Mouse (Mus musculus): ENCODE results near the gene Nkx2-5. TPM values are rescaled to one million over a fixed set of nuclear protein-coding genes. Genes with fewer than 3 reads are reported as not detected.

Gene Nkx2-5
- polyA plus RNA-seq (2012; fragmentation: generic; extraction: Trizol), result 2.2 TPM
- long read RNA-seq, experiment 1, partial matches to known transcripts, result 0 of 2 reads
- long read RNA-seq, experiment 1, other reads (novel, unspliced or antisense), result 0 of 2 reads
- long read RNA-seq, experiment 2, partial matches to known transcripts, result 0 of 1 reads
- long read RNA-seq, experiment 2, other reads (novel, unspliced or antisense), result 0 of 1 reads

DNA sequence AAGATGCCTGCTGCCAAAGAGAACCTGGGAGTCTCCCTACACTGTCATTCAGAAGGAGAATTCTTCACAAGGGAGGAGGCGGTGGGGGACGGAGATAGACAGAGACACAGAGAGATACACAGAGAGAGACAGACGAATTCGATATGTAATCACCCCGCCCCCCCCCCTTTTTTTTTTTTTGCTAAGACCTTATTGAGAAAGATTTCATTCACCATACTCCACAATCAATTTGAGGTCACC, at the start of gene Nkx2-5:
TSS of gene Nkx2-5 (minus strand) at position 101 of the 240 bp plus-strand sequence.
- Histone ChIP-seq H3ac (ENCODE audit: control insufficient read depth, insufficient read length, low read depth) (no peak within 1 kb of the TSS), H3K4me3 (ENCODE audit: insufficient read depth, poor library complexity, severe bottlenecking) (no peak within 1 kb of the TSS), H3K27me3 (ENCODE audit: control insufficient read depth, insufficient read depth, insufficient read length) (peaks cover 70% of the 10 kb centered on the region), H3K36me3 (ENCODE audit: control insufficient read depth, insufficient read depth) (no peaks in the 10 kb centered on the region), H3K79me3 (ENCODE audit: low read depth) (no peaks in the 10 kb centered on the region), H3K79me2 (ENCODE audit: control insufficient read depth, insufficient read depth) (no peaks in the 10 kb centered on the region)
- no peak for TF ChIP-seq CEBPB (IDR thresholded peaks at IDR 0.05; ENCODE audit: low read depth)

DNA sequence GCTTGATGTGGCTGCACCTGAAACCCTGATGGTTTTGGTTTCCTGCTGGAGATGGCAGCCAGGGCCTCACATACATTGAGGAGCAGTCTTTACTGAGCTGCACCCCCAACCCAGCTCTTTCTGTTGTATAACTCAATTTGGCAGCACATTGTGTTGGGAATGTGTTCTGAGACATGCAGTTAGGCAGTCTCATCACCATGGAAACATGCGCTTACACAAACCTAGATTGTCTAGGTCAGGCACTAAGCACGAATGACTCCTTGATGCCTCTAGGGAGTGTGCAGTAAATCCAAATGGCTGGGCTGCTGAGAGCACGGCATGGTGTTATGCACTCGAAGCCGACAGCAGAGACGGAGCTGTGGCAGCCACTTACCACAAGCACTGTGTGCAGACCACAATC, 49.5 kb upstream of the Nkx2-5 start:
- TF ChIP-seq CTCF (IDR thresholded peaks at IDR 0.05; ENCODE audit: control insufficient read depth, insufficient read depth, insufficient read length) (no peak), MYOD1 (IDR thresholded peaks at IDR 0.05; ENCODE audit: control insufficient read depth, insufficient read length, low read depth) (no peak), MYOG (IDR thresholded peaks at IDR 0.05; ENCODE audit: control insufficient read depth, extremely low read depth, insufficient read length) (no peak), MAX (IDR thresholded peaks at IDR 0.05) (no peak), USF1 (IDR thresholded peaks at IDR 0.05; ENCODE audit: low read depth) (no peak), CEBPB (IDR thresholded peaks at IDR 0.05; ENCODE audit: low read depth) (no peak), FOSL1 (IDR thresholded peaks at IDR 0.05; ENCODE audit: insufficient read depth, low read length, poor library complexity, severe bottlenecking) (no peak)
- Histone ChIP-seq H3K36me3 (ENCODE audit: control insufficient read depth, insufficient read depth) (no peaks in the 10 kb centered on the region), H3K27me3 (ENCODE audit: control insufficient read depth, insufficient read depth, insufficient read length) (peaks cover 9% of the 10 kb centered on the region), H3K79me3 (ENCODE audit: low read depth) (no peaks in the 10 kb centered on the region), H3K4me3 (ENCODE audit: insufficient read depth, poor library complexity, severe bottlenecking) (no peak overlapping the region), H3ac (ENCODE audit: control insufficient read depth, insufficient read length, low read depth) (no peak overlapping the region), H3K79me2 (ENCODE audit: control insufficient read depth, insufficient read depth) (no peaks in the 10 kb centered on the region)

DNA sequence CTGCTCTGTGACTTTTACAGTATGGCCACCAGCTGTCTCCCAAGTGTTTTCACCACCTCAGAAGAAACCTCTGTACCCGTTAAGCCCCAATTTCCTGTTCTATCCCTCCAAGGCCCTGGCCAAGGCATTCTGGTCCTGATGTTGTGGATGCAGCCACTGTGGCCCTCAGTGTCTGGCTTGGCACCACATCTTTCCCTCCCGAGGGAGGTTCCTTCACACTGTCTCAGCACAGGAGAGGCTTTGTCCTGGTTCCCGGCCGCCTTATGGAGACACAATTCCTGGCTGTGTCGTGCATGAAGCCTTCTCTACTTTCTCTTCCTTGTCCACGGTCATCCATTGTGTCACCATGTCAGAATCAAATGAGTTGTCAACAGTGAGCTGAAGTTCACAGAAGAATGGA, 48.7 kb upstream of the Nkx2-5 start:
- H3K36me3 ChIP-seq (ENCODE audit: control insufficient read depth, insufficient read depth), result no peaks in the 10 kb centered on the region
- peaks cover 9% of the 10 kb centered on the region for H3K27me3 ChIP-seq (ENCODE audit: control insufficient read depth, insufficient read depth, insufficient read length)
- TF ChIP-seq MAX (IDR thresholded peaks at IDR 0.05) (no peak), MYOG (IDR thresholded peaks at IDR 0.05; ENCODE audit: control insufficient read depth, extremely low read depth, insufficient read length) (no peak), FOSL1 (IDR thresholded peaks at IDR 0.05; ENCODE audit: insufficient read depth, low read length, poor library complexity, severe bottlenecking) (no peak), MYOD1 (IDR thresholded peaks at IDR 0.05; ENCODE audit: control insufficient read depth, insufficient read length, low read depth) (no peak), CEBPB (IDR thresholded peaks at IDR 0.05; ENCODE audit: low read depth) (no peak), CTCF (IDR thresholded peaks at IDR 0.05; ENCODE audit: control insufficient read depth, insufficient read depth, insufficient read length) (no peak), USF1 (IDR thresholded peaks at IDR 0.05; ENCODE audit: low read depth) (no peak)

DNA sequence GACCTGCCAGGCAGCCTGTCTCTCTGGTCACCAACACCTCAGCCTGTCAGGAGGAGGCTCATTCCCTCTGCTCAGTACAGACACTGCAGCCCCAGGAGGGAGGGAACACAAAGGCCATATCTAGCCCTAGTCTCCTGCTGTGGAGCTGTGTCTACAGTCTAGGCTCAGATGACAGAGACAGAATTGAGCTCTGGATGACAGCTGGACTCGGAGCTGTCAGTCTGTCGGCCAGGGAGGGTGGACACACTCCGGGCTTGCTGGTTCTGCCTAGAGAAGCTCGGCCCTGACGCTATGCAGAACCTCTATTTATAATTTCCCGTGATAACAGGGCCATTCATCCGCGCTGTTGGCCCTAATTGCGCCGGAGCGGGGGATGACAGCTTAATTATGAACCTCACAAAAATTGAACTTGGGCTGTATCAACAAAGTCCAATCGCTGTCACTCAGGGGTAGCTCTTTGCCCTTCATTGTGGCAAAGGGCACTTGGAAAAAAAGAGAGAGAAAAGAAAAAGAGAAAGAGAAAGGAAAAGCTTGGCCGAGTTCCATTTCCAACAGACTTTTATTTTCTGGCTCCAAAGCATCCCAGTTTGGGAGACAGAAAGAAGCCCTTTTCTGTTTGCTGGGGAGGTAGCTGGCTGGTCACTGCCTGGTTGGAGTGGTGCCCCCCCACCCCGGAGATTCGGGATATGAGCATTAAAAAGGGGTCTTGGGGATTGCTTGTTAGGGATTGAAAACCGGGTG, 48.0 kb upstream of the Nkx2-5 start:
- Histone ChIP-seq H3K36me3 (ENCODE audit: control insufficient read depth, insufficient read depth) (no peaks in the 10 kb centered on the region), H3K79me2 (ENCODE audit: control insufficient read depth, insufficient read depth) (no peaks in the 10 kb centered on the region), H3ac (ENCODE audit: control insufficient read depth, insufficient read length, low read depth) (no peak overlapping the region), H3K4me3 (ENCODE audit: insufficient read depth, poor library complexity, severe bottlenecking) (no peak overlapping the region), H3K27me3 (ENCODE audit: control insufficient read depth, insufficient read depth, insufficient read length) (peaks cover 9% of the 10 kb centered on the region), H3K79me3 (ENCODE audit: low read depth) (no peaks in the 10 kb centered on the region)
- no peak for TF ChIP-seq USF1 (IDR thresholded peaks at IDR 0.05; ENCODE audit: low read depth)
- no peak for TF ChIP-seq CEBPB (IDR thresholded peaks at IDR 0.05; ENCODE audit: low read depth)
- no peak for TF ChIP-seq FOSL1 (IDR thresholded peaks at IDR 0.05; ENCODE audit: insufficient read depth, low read length, poor library complexity, severe bottlenecking)
- no peak for TF ChIP-seq MAX (IDR thresholded peaks at IDR 0.05)
- no peak for TF ChIP-seq MYOG (IDR thresholded peaks at IDR 0.05; ENCODE audit: control insufficient read depth, extremely low read depth, insufficient read length)
- TF ChIP-seq CTCF (IDR thresholded peaks at IDR 0.05; ENCODE audit: control insufficient read depth, insufficient read depth, insufficient read length), result no peak
- no peak for TF ChIP-seq MYOD1 (IDR thresholded peaks at IDR 0.05; ENCODE audit: control insufficient read depth, insufficient read length, low read depth)

More for the DNA sequence above, 48.7 kb upstream of the Nkx2-5 start:
- Histone ChIP-seq H3K79me2 (ENCODE audit: control insufficient read depth, insufficient read depth) (no peaks in the 10 kb centered on the region), H3K4me3 (ENCODE audit: insufficient read depth, poor library complexity, severe bottlenecking) (no peak overlapping the region), H3K79me3 (ENCODE audit: low read depth) (no peaks in the 10 kb centered on the region), H3ac (ENCODE audit: control insufficient read depth, insufficient read length, low read depth) (no peak overlapping the region)

DNA sequence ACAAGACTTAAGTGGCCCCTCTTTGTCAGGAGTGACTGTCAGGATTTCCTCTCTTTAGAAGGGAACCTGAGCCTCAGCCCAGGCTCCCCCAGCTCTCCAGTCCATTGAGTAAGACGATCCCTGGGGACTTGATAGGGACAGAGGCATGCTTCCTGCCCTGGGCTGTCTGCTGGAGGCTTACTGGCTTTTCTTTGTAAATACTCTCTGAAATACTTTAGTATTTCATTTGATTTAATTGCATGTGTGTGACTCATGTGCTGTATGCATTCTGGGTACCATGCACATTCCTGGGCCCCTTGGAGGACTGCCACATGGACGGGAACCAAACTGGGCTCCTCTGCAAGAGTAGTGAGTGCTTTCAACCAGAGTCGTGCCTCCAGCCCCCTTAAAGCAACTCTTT, 43.1 kb upstream of the Nkx2-5 start:
- H3K4me3 ChIP-seq (ENCODE audit: insufficient read depth, poor library complexity, severe bottlenecking), result no peak overlapping the region
- TF ChIP-seq CTCF (IDR thresholded peaks at IDR 0.05; ENCODE audit: control insufficient read depth, insufficient read depth, insufficient read length) (no peak), CEBPB (IDR thresholded peaks at IDR 0.05; ENCODE audit: low read depth) (peak; percentile 70), MAX (IDR thresholded peaks at IDR 0.05) (peak; percentile 54), MYOD1 (IDR thresholded peaks at IDR 0.05; ENCODE audit: control insufficient read depth, insufficient read length, low read depth) (no peak), FOSL1 (IDR thresholded peaks at IDR 0.05; ENCODE audit: insufficient read depth, low read length, poor library complexity, severe bottlenecking) (peak; percentile 66), USF1 (IDR thresholded peaks at IDR 0.05; ENCODE audit: low read depth) (no peak), MYOG (IDR thresholded peaks at IDR 0.05; ENCODE audit: control insufficient read depth, extremely low read depth, insufficient read length) (no peak)
- no peaks in the 10 kb centered on the region for H3K36me3 ChIP-seq (ENCODE audit: control insufficient read depth, insufficient read depth)
- peaks cover 5% of the 10 kb centered on the region for H3K79me3 ChIP-seq (ENCODE audit: low read depth)
- no peak overlapping the region for H3ac ChIP-seq (ENCODE audit: control insufficient read depth, insufficient read length, low read depth)
- no peaks in the 10 kb centered on the region for H3K27me3 ChIP-seq (ENCODE audit: control insufficient read depth, insufficient read depth, insufficient read length)
- peaks cover 17% of the 10 kb centered on the region for H3K79me2 ChIP-seq (ENCODE audit: control insufficient read depth, insufficient read depth)

Data from C2C12 (cell line).